Mouse (Mus musculus) stomach, embryonic 15.5 days (tissue): ENCODE measurements around the gene Chic2. TPM values are rescaled to one million over a fixed set of nuclear protein-coding genes. Genes with fewer than 3 reads are reported as not detected.
A peak's percentile ranks its signal among the peaks of the same experiment; 100 is the strongest.

Source experiments
- ATAC-seq: fragments of 200-750 bp; cut with Nextera tagmentation; 2 replicates; pipeline ENCODE4 v1.8.0; 2017; ENCODE audit warnings: low read depth, moderate number of reproducible peaks, moderate TSS enrichment; ENCODE audit not compliant: insufficient read depth, low FRiP score
- H3K27ac ChIP-seq: fragments of 300-500 bp; sonication (generic); 2 replicates; pipeline ENCODE4 v1.5.1; 2015; ENCODE audit warnings: mild to moderate bottlenecking, inconsistent platforms
- H3K27me3 ChIP-seq: fragments of 300-500 bp; sonication (generic); replicated peaks from 2 replicates; pipeline ENCODE4 v1.6.1; 2015; ENCODE audit warnings: inconsistent platforms
- H3K36me3 ChIP-seq: fragments of 300-500 bp; sonication (generic); 2 replicates; pipeline ENCODE4 v1.6.1; 2015; ENCODE audit warnings: inconsistent platforms
- H3K4me1 ChIP-seq: fragments of 300-500 bp; sonication (generic); 2 replicates; pipeline ENCODE4 v1.6.1; 2015; ENCODE audit warnings: inconsistent platforms
- H3K4me2 ChIP-seq: fragments of 300-500 bp; sonication (generic); 2 replicates; pipeline ENCODE4 v1.6.1; 2015; ENCODE audit warnings: mild to moderate bottlenecking, inconsistent platforms
- H3K4me3 ChIP-seq: fragments of 300-500 bp; sonication (generic); replicated peaks from 2 replicates; pipeline ENCODE4 v1.5.1; 2015; ENCODE audit warnings: inconsistent platforms
- H3K9ac ChIP-seq: fragments of 300-500 bp; sonication (generic); 2 replicates; pipeline ENCODE4 v1.6.1; 2015; ENCODE audit warnings: inconsistent platforms
- H3K9me3 ChIP-seq: fragments of 300-500 bp; sonication (generic); 2 replicates; pipeline ENCODE4 v1.6.1; 2016; ENCODE audit warnings: inconsistent platforms
- WGBS: fragments of 180-500 bp; shearing (Covaris S2); methylation state at CpG from one replicate; pipeline ENCODE4 v1.1.7; 2015; 5-methylcytosine and 5-hydroxymethylcytosine counted together
- polyA plus RNA-seq: library from polyadenylated mRNA; unstranded; fragments of >200 nt; fragmentation: Nextera tagmentation; extraction: Ambion mirVana; gene quantifications from 2 replicates; pipeline ENCODE4 v1.2.1, GENCODE M21; 2015

The Chic2 gene
- polyA plus RNA-seq, 1 experiment from 2014 or later = 33.0 TPM

GRCm38 (mm10) chr5:75075383-75075941 is 30.9 kb upstream of the Chic2 start, which contains the start of gene Gsx2:
Gene Gsx2 (plus strand): TSS chr5:75075601.
- 1% methylated on average over 40 of the region's 41 CpGs for WGBS
- Histone ChIP-seq H3K4me1 (peaks cover 15% of the 10 kb centered on the region), H3K4me3 (peak within 1 kb of the TSS; percentile 23), H3K4me2 (peak within 1 kb of the TSS; percentile 40), H3K27ac (no peak within 1 kb of the TSS), H3K9me3 (no peaks in the 10 kb centered on the region), H3K9ac (no peak within 1 kb of the TSS), H3K36me3 (no peaks in the 10 kb centered on the region), H3K27me3 (peaks cover 97% of the 10 kb centered on the region)
- ATAC-seq = no peak

DNA sequence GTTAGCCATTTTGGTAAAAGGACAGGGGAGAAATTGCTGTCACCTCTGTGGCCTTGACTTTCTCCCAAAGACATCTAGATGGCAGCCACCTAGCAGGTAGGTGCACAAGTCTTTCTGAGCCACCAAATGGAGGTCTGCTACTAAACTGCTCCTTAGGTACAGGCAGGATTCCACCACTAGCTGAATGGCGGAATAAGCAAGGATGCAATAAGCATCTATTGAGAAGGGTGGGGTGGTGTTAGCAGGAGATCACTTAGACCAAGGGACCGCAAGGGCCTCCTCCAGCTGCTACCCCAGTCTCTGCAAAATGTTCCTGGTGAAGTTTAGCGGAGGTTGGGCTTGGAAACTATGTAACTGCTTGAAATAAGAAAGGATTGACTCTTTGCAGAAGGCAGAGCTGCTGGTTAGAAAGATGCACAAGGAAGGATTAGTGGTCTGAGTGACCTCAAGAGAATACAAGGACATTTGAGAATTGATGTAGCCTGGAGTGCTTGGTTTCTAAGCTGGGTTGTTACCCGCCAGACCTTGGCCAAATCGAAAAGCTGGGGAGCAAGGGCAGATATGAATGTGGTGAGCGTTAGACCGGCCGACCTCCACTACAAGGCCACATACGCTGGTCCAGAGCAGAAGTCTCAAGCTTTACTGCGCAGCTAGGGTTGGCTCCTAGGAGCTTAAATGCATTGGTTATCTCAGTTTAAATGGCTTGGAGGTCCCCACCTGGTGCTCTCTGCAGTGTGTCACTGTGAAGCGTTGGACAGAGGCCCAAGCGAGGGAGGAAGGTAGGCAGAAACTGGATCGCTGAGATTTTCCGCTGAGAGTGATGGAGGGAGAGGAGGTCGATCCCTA is 30.2 kb upstream of the Chic2 start:
- H3K27me3 ChIP-seq = peaks cover 96% of the 10 kb centered on the region

GRCm38 (mm10) chr5:75074132-75074531 is 29.6 kb upstream of the Chic2 start:
- H3K4me3 ChIP-seq = no peak overlapping the region
- no peaks in the 10 kb centered on the region for H3K9me3 ChIP-seq
- WGBS = 23% methylated on average over 4 of the region's 4 CpGs
- H3K4me2 ChIP-seq = no peak overlapping the region
- H3K36me3 ChIP-seq = no peaks in the 10 kb centered on the region
- peaks cover 95% of the 10 kb centered on the region for H3K27me3 ChIP-seq
- no peak overlapping the region for H3K9ac ChIP-seq
- H3K4me1 ChIP-seq = peaks cover 18% of the 10 kb centered on the region
- no peak for ATAC-seq
- H3K27ac ChIP-seq = no peak overlapping the region

More for the DNA sequence above, 30.2 kb upstream of the Chic2 start:
- Histone ChIP-seq H3K36me3 (no peaks in the 10 kb centered on the region), H3K4me1 (peaks cover 18% of the 10 kb centered on the region), H3K4me3 (no peak overlapping the region), H3K9me3 (no peaks in the 10 kb centered on the region), H3K4me2 (no peak overlapping the region), H3K27ac (no peak overlapping the region), H3K9ac (no peak overlapping the region)
- WGBS = 19% methylated on average over 15 of the region's 15 CpGs
- no peak for ATAC-seq

- Histone ChIP-seq H3K9me3 (no peaks in the 10 kb centered on the region), H3K4me3 (no peak overlapping the region), H3K4me1 (peaks cover 18% of the 10 kb centered on the region), H3K4me2 (no peak overlapping the region), H3K9ac (no peak overlapping the region), H3K36me3 (no peaks in the 10 kb centered on the region), H3K27ac (no peak overlapping the region), H3K27me3 (peaks cover 95% of the 10 kb centered on the region)
- WGBS = 33% methylated on average over 3 of the region's 3 CpGs
- no peak for ATAC-seq
Measured at GRCm38 (mm10) chr5:75073684-75074083, 29.1 kb upstream of the Chic2 start.

DNA sequence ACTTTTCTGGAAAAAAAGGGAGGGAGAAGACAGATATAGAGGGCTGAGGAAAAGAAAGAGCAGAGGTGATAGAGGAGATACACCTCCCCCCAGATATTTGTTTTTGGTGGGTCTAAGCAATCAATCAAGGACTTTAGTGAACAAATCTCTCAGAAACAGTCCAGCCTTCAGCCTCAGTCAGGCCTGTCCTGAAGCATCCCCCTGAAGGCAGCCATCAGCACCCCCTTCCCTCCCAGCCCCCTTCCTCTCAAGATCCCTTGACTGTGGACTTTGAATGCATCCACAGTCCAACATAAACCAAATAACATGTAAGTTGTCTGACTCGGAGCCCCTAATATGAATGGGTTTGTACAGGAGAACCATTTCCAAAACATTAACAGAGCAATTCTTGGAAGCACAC is 28.6 kb upstream of the Chic2 start:
- H3K9ac ChIP-seq = no peak overlapping the region

DNA sequence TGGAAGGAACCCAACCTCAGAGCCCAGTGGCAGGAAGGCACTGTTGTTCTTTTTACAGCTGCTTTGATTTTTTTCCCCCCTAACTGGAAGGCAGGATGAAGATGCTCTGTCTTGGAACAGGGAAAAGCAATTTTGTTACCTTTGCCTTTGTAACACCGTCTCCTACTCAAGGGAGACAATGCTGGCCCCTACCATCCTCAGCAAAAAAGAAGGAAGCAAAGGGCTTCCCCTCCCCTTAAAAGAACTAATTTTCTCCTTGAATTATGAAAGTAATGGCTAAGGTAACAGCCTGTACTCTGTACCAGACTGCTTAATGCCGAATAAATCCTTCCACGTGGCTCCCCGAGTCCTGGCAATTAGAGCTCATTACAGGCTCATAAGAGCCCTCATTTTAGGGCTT is 28.0 kb upstream of the Chic2 start:
- H3K4me3 ChIP-seq = no peak overlapping the region
- no peak overlapping the region for H3K4me2 ChIP-seq
- no peak overlapping the region for H3K9ac ChIP-seq
- ATAC-seq = no peak
- peaks cover 94% of the 10 kb centered on the region for H3K27me3 ChIP-seq
- peaks cover 20% of the 10 kb centered on the region for H3K4me1 ChIP-seq
- H3K9me3 ChIP-seq = no peaks in the 10 kb centered on the region
- H3K36me3 ChIP-seq = no peaks in the 10 kb centered on the region
- H3K27ac ChIP-seq = no peak overlapping the region
- 18% methylated on average over 4 of the region's 4 CpGs for WGBS

More for the DNA sequence above, 28.6 kb upstream of the Chic2 start:
- no peaks in the 10 kb centered on the region for H3K9me3 ChIP-seq
- WGBS = 41% methylated on average over 1 of the region's 1 CpGs
- H3K4me2 ChIP-seq = no peak overlapping the region
- no peaks in the 10 kb centered on the region for H3K36me3 ChIP-seq
- H3K27me3 ChIP-seq = peaks cover 95% of the 10 kb centered on the region
- no peak for ATAC-seq
- H3K27ac ChIP-seq = no peak overlapping the region
- peaks cover 18% of the 10 kb centered on the region for H3K4me1 ChIP-seq
- no peak overlapping the region for H3K4me3 ChIP-seq

- no peak for ATAC-seq
- H3K27ac ChIP-seq = no peak overlapping the region
- H3K4me2 ChIP-seq = no peak overlapping the region
- H3K36me3 ChIP-seq = no peaks in the 10 kb centered on the region
- H3K9me3 ChIP-seq = no peaks in the 10 kb centered on the region
- H3K27me3 ChIP-seq = peaks cover 88% of the 10 kb centered on the region
- WGBS = 4% methylated on average over 10 of the region's 10 CpGs
- no peak overlapping the region for H3K4me3 ChIP-seq
- H3K9ac ChIP-seq = no peak overlapping the region
- H3K4me1 ChIP-seq = peaks cover 26% of the 10 kb centered on the region
Measured at GRCm38 (mm10) chr5:75071951-75072350, 27.4 kb upstream of the Chic2 start.

DNA sequence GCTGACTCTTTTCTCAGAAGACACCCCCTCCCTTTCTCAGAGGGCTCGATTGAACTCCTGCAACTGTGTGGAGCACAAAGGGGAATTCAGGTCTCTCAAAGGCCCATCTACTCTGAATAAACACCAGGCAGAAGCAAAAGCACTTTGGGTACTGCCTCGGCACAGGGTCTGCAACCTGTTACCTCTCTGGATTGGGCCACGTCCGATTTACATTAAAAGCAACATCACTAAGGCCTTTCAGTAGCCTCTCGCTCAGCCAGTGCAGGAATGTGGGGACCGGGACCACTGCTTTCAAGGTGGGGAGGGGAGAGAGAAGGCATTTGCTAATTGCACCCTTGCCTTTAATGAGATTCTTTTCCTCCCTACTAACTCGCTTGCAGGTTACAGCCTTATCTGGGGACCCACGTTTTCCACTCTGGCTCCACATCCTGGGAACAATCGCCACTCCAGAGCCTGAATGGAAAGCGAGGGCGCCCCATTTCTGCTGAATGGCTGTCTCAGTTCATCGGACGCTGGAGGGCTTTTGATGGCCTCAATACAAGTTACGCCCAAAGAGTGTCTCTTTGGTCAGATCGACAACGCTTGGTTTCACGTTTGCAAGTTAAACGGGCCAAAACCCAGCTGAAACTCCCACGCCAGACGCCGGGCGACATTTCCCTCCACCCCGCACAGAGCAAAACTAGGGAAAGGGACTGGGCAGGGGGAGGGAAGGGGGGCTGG is 26.2 kb upstream of the Chic2 start:
- 5% methylated on average over 23 of the region's 23 CpGs for WGBS

DNA sequence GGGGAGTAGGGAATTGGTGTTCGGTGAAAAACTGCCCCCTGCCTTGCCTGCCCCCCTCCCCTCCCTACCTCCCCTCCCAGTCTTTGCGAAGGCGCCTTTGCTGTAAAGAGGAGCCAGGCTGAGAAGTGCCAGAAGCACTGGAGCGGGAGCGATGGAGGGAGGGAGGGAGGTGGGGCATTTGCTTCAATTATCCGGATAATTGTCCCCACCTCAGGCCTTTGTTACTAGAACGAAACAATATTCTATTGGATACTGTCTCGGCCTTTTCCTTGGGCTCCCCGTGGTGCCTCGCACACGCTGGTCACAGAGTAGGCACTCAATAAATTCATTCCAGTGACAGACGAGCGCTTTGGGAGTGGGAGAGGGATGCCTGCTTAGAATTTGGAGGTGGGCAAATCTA is 25.6 kb upstream of the Chic2 start:
- ATAC-seq = no peak
- peaks cover 19% of the 10 kb centered on the region for H3K4me1 ChIP-seq
- no peak overlapping the region for H3K27ac ChIP-seq
- no peak overlapping the region for H3K4me3 ChIP-seq
- no peak overlapping the region for H3K9ac ChIP-seq
- WGBS = 16% methylated on average over 13 of the region's 13 CpGs
- H3K27me3 ChIP-seq = peaks cover 70% of the 10 kb centered on the region
- H3K9me3 ChIP-seq = no peaks in the 10 kb centered on the region
- no peak overlapping the region for H3K4me2 ChIP-seq
- no peaks in the 10 kb centered on the region for H3K36me3 ChIP-seq

More for the DNA sequence above, 26.2 kb upstream of the Chic2 start:
- Histone ChIP-seq H3K4me3 (no peak overlapping the region; the same call in 1 of the 2 replicates), H3K27ac (no peak overlapping the region), H3K4me1 (peaks cover 25% of the 10 kb centered on the region), H3K9me3 (no peaks in the 10 kb centered on the region), H3K4me2 (no peak overlapping the region), H3K27me3 (peaks cover 77% of the 10 kb centered on the region), H3K9ac (no peak overlapping the region), H3K36me3 (no peaks in the 10 kb centered on the region)
- ATAC-seq = no peak

DNA sequence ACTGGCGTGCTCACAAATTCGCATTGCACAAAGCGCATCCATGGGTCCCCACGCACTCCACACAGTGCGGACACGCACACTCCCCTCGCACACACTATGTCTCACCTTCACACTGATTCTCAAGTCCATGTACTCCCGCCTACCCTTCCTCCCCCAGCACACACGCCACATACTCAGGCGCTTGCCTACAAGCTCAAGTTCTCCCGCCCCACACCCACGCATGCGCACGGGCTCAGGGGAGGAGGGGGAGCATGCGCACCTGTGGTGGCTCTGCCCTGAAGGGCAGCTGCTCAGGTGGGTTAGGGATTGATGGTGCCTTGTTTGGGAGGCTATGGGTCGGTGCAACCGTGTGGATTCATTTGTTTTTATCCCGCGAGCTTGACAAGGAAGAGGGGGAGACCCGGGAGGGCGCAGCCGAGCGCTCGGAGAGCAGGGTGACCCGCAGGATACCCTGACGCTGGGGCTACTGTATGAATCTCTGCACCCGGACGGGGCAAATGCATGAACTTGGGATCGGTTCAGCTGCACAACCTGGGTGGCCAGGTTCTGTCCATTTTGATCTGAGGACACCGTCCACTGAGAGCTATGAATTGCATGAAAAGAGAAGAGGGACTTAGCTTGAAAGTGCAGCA is 22.7 kb upstream of the Chic2 start:
- peak; percentile 81 for ATAC-seq
- peak overlapping the region; percentile 47 for H3K4me3 ChIP-seq
- WGBS = 1% methylated on average over 30 of the region's 30 CpGs
- H3K9ac ChIP-seq = no peak overlapping the region
- no peak overlapping the region for H3K27ac ChIP-seq
- peak overlapping the region; percentile 89 for H3K4me2 ChIP-seq
- peaks cover 41% of the 10 kb centered on the region for H3K27me3 ChIP-seq
- peaks cover 19% of the 10 kb centered on the region for H3K4me1 ChIP-seq
- H3K36me3 ChIP-seq = no peaks in the 10 kb centered on the region
- H3K9me3 ChIP-seq = no peaks in the 10 kb centered on the region

GRCm38 (mm10) chr5:75066715-75067114 is 22.1 kb upstream of the Chic2 start:
- peaks cover 19% of the 10 kb centered on the region for H3K4me1 ChIP-seq
- H3K9me3 ChIP-seq = no peaks in the 10 kb centered on the region
- no peak overlapping the region for H3K9ac ChIP-seq
- WGBS = 2% methylated on average over 10 of the region's 10 CpGs
- H3K36me3 ChIP-seq = no peaks in the 10 kb centered on the region
- peaks cover 36% of the 10 kb centered on the region for H3K27me3 ChIP-seq
- H3K27ac ChIP-seq = no peak overlapping the region
- peak overlapping the region; percentile 89 for H3K4me2 ChIP-seq
- peak; percentile 58 for ATAC-seq
- H3K4me3 ChIP-seq = peak overlapping the region; percentile 47
